Mouse (Mus musculus): ENCODE measurements at regions not wholly inside any gene's neighbourhood (a gene's known extent, or its start where the extent isn't known, plus 50 kb on each side); places are given as distances from the start of the nearest gene placed in this dataset.

DNA sequence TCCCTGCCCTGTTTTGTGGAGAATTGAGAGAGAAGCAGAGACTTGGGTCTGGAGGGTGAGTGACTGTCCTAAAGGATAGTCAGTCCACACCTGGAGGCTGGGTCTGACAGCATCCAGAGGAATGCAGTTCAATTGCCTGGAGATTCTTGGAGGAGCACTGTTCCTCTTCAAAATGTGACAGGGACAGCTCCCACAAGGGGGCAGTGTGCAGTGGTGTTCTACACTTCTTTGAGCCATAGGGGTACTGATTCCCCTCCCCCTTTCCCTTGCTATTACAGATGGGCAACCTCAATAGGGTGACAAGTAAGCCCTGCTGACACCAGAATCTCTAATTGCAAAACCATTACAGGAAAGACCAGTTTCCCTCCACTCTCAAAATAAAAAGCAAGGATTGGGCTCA is 63.7 kb upstream of the Gm773 start:
- H3K36me3 ChIP-seq (replicated peaks; ENCODE audit: insufficient read depth, low read length), result no peaks in the 10 kb centered on the region
- H3K4me2 ChIP-seq (ENCODE audit: low read depth, low read length), result no peak overlapping the region
- no peak overlapping the region for H3K9ac ChIP-seq (replicated peaks)
- H3K4me1 ChIP-seq (ENCODE audit: insufficient read depth), result no peaks in the 10 kb centered on the region
- no peak overlapping the region for H3K27ac ChIP-seq (ENCODE audit: low read depth)
- ATAC-seq (no peak), DNase-seq (peak; percentile 11)
- H3K27me3 ChIP-seq (ENCODE audit: insufficient read depth, low read length), result no peaks in the 10 kb centered on the region
- H3K9me3 ChIP-seq (ENCODE audit: low read length), result no peaks in the 10 kb centered on the region
- no peak overlapping the region for H3K4me3 ChIP-seq (ENCODE audit: low read depth, low read length)
- TF ChIP-seq CTCF (IDR thresholded peaks at IDR 0.05; ENCODE audit: low read depth) (peak; percentile 44), EP300 (IDR thresholded peaks at IDR 0.05; ENCODE audit: low read depth) (no peak)

DNA sequence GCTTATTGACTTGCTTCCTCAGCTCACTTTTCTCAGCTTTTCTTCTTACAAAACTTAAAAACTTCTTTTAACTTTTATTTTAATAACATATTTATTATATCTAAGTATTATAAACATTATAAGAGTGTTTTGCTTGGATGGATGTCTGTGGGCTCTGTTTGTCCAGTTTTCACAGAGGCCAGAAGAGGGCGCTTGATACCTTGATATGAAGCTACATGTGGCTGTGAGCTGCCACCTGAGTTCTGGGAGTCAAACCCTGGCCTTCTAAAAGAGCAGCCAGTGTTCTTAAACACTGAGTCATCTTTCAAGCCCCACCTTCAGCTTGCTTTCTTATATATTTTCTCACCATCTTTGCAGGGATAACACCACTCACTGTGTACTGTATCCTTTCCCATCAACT is 61.5 kb upstream of the Gm773 start:
- Histone ChIP-seq H3K4me2 (ENCODE audit: low read depth, low read length) (no peak overlapping the region), H3K36me3 (replicated peaks; ENCODE audit: insufficient read depth, low read length) (no peaks in the 10 kb centered on the region), H3K4me1 (ENCODE audit: insufficient read depth) (no peaks in the 10 kb centered on the region), H3K27me3 (ENCODE audit: insufficient read depth, low read length) (no peaks in the 10 kb centered on the region), H3K27ac (ENCODE audit: low read depth) (no peak overlapping the region), H3K9me3 (ENCODE audit: low read length) (no peaks in the 10 kb centered on the region), H3K9ac (replicated peaks) (no peak overlapping the region), H3K4me3 (ENCODE audit: low read depth, low read length) (no peak overlapping the region)
- TF ChIP-seq EP300 (IDR thresholded peaks at IDR 0.05; ENCODE audit: low read depth) (no peak), CTCF (IDR thresholded peaks at IDR 0.05; ENCODE audit: low read depth) (peak; percentile 44)
- DNase-seq, result peak; percentile 18
- no peak for ATAC-seq
- 0% methylated on average over 1 of the region's 1 CpGs for WGBS (ENCODE audit: insufficient replicate concordance)

DNA sequence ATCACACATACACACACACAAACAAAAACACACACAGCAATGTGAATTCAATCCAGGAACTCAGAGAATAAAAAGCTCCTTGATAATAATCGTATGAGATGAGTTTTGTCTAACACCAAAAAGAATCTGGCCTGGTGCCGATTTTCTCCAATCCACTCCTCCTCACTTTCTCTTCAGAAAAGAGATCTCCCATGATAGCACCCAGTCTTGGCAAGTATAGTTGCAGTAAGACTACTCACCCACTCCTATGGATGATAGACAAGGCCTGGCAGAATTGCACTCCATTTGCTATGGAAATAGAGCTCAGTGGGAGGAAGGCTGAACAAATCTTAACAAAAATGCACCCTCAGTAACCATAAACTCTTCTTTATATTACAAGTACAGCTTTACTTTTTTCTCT is 57.0 kb upstream of the Gm773 start:
- no peak overlapping the region for H3K4me2 ChIP-seq (ENCODE audit: low read depth, low read length)
- ATAC-seq (no peak), DNase-seq (no peak)
- 79% methylated on average over 2 of the region's 2 CpGs for WGBS (ENCODE audit: insufficient replicate concordance)
- H3K4me3 ChIP-seq (ENCODE audit: low read depth, low read length), result no peak overlapping the region
- TF ChIP-seq EP300 (IDR thresholded peaks at IDR 0.05; ENCODE audit: low read depth) (no peak), CTCF (IDR thresholded peaks at IDR 0.05; ENCODE audit: low read depth) (no peak)
- H3K27ac ChIP-seq (ENCODE audit: low read depth), result no peak overlapping the region
- H3K9ac ChIP-seq (replicated peaks), result no peak overlapping the region
- no peaks in the 10 kb centered on the region for H3K27me3 ChIP-seq (ENCODE audit: insufficient read depth, low read length)
- H3K4me1 ChIP-seq (ENCODE audit: insufficient read depth), result no peaks in the 10 kb centered on the region
- no peaks in the 10 kb centered on the region for H3K36me3 ChIP-seq (replicated peaks; ENCODE audit: insufficient read depth, low read length)
- H3K9me3 ChIP-seq (ENCODE audit: low read length), result no peaks in the 10 kb centered on the region

Measured in liver, postnatal 0 days (tissue).